Mouse (Mus musculus) megakaryocyte, adult 5-6 weeks (primary cell): ENCODE measurements around the gene Ttk. TPM values are rescaled to one million over a fixed set of nuclear protein-coding genes. Genes with fewer than 3 reads are reported as not detected.
A peak's percentile ranks its signal among the peaks of the same experiment; 100 is the strongest.

ENCODE experiments used
- ATAC-seq: 2 replicates; pipeline ENCODE4 v1.8.0; 2016; ENCODE audit warnings: mild to moderate bottlenecking, inconsistent platforms; ENCODE audit not compliant: poor library complexity, severe bottlenecking
- total RNA-seq, 2 experiments: library from RNA; stranded (forward) in 1 of 2; stranded (reverse) in 1 of 2; fragments of 153-499, 151-499 nt in 1 of 2; fragments of 221-1000, 200-1000 nt in 1 of 2; gene quantifications; 2 replicates each; pipeline versions ENCODE4 v1.2.3 to v1.2.4; 2015 to 2017

The Ttk gene
- total RNA-seq (2015) (29.1 and 33.4 TPM in 2 replicates), total RNA-seq (2017) (39.1 and 43.7 TPM in 2 replicates)

- ATAC-seq, result peak; percentile 96
Measured at GRCm38 (mm10) chr9:83833811-83834747, at the start of gene Ttk. Gene Ttk (plus strand): TSS chr9:83834689.

DNA sequence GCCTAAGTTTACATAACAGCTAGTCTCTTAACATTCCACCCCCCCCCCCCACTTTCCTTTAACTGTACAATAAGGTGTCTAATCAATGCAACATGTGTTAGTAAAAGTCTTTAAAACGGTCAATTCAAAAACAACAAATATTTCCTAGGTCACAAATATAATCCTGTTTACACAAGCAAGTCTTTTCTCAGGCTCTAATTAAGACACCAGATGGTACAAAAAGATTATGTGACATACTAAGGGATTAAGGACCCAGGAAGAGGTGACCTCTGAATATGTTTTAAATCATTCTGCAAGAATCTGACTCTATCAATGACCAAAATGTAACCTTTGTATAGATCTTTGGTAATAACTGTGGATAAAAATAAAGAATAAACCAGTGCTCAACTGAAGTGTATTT lies 49.0 kb upstream of the Ttk start:
- ATAC-seq, result no peak

GRCm38 (mm10) chr9:83789326-83789725 lies 45.2 kb upstream of the Ttk start:
- ATAC-seq, result no peak

GRCm38 (mm10) chr9:83796875-83797274 lies 37.6 kb upstream of the Ttk start:
- ATAC-seq, result no peak

DNA sequence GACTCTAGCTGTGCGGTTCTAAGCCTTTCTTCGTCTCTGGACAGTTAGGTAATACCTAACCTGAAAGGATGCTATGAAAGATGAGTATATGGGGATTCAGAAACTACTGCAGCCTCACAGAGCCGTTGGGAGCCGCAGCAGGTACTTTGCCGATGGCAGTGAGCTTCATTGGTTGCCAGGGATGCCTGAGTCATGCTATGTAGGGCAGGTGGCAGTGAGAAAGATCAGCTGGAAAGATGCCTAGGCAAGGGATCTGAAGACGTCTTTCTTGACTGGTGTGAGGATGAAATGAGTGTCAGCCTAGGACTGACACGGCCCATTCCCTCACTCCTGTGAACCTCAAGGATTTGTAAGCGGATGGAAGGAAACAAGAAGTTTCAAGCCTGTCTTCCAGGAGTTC lies 36.6 kb upstream of the Ttk start:
- ATAC-seq, result no peak

DNA sequence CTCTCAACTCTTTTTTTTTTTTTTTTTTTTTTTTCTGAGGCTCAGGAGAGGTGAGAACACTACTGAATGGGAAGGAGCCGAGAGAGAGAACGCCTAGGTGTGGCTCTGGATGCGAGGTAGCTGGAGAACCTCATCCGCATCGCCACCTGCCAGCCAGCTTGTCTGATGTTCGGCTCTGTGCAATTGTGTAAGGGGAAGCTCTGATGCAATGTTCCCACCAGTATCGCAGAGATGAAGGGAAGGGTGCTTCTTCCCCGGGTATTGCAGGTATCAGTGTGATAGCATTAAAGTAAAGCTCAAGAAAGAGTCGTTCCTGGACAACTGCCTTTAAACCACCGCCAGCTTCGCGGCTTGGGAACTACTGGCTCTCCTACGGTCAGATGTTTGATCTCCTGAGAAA lies 30.1 kb upstream of the Ttk start:
- 0 out of 2 replicates have a peak, but pooled peaks have one; percentile 28 for ATAC-seq

GRCm38 (mm10) chr9:83805164-83805976 lies 29.1 kb upstream of the Ttk start:
- ATAC-seq, result no peak; the same call in 1 of the 2 replicates

GRCm38 (mm10) chr9:83805977-83806815 lies 28.3 kb upstream of the Ttk start, which contains the start of gene Elovl4:
Gene Elovl4 (minus strand): TSS chr9:83806277.
- ATAC-seq, result peak; percentile 76

GRCm38 (mm10) chr9:83807562-83807961 lies 26.9 kb upstream of the Ttk start:
- peak; percentile 55 for ATAC-seq

- no peak for ATAC-seq
Measured at GRCm38 (mm10) chr9:83819188-83819587, 15.3 kb upstream of the Ttk start.

DNA sequence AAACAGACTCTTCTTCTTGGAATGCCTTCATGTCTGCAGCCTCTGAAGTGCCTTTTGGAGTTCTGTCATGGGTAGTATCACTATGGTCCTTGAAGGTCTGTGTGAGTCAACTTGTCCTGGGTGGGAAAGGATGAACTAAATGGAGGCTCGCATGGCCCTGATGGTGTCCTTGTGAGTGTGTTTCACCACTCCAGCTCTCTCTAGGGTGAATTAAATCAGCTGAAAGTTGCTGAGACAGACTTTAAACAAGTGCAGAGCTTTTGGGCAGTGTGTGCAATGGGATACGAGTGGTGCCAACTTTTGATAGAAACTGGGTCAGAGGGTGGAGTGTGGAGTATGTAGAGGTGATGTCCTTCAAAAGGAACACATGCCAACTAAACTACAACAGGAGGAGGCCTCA lies 13.5 kb upstream of the Ttk start:
- no peak for ATAC-seq

DNA sequence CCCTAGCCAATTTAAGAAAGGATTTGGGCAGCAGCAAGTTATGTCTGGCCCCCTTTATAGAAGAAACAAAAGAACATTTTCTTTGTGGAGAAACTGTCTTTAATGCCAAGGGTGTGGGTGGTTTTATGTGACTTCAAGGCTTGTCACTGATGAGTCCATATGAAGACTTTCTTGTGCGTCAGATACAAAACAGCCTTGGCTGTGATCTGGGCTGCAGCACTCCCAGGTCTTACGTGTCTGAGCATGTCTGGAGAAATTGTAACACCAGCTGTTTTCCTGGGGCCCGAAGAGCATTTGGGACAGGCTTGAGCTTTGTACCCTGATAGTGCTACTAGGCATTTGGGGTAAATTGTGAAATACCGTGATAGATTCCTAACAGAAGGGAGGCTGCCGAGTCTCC lies 11.6 kb upstream of the Ttk start:
- ATAC-seq, result no peak

- no peak for ATAC-seq
Measured at GRCm38 (mm10) chr9:83829896-83830295, 4.6 kb upstream of the Ttk start.

DNA sequence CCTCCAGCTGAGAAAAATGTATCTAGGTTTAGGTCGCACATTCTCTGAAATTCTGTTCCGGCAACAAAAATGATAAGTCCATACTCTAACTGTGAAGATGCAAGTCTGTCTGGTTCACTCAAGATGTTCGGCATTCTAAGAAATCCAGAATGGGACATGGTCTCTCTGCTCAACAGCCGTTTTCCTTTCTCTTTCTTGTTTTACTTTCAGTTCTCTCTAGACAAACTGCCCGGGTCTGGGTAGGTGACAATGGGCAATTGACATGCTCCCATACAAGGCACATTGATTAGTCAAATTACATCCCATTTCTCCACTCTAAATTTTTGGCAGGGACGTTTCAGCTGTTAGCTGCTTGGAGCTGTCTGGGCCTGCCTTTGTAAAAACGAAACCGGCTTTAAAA lies 3.3 kb upstream of the Ttk start:
- ATAC-seq, result no peak

- ATAC-seq, result no peak
Measured at GRCm38 (mm10) chr9:83834748-83835313, 342 bp downstream of the Ttk start.

GRCm38 (mm10) chr9:83852464-83852863 lies 18.0 kb downstream of the Ttk start:
- ATAC-seq, result no peak

- ATAC-seq, result no peak
Measured at GRCm38 (mm10) chr9:83865165-83865564, 30.7 kb downstream of the Ttk start.

GRCm38 (mm10) chr9:83882191-83882590 lies 47.7 kb downstream of the Ttk start:
- no peak for ATAC-seq

DNA sequence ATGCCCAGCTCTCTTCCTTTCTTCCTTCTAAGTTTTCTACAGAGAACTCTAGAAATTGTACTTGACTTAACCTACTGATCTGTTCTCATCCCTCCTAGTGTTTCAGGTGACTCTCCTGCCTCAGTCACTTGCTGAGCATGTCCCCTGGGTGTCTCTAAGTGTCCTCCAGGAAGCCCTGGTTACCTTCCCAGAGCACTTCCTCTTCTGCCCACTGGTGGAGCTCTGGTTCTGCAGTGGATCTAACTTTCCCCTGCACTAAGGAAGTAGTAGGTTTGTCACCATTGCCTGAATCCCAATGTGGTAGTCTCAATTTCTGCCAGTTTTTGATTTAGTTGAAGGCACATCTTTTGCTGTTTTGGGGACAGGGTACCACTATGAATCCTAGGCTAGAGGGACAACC lies 51.7 kb downstream of the Ttk start:
- peak; percentile 91 for ATAC-seq

GRCm38 (mm10) chr9:83888214-83888613 lies 53.7 kb downstream of the Ttk start:
- no peak for ATAC-seq
